Mouse (Mus musculus) embryonic fibroblast, embryonic 13.5 days (primary cell): ENCODE measurements around the gene Nup107. TPM values are rescaled to one million over a fixed set of nuclear protein-coding genes. Genes with fewer than 3 reads are reported as not detected.

ENCODE experiments used
- H3K27ac ChIP-seq: 2 replicates; pipeline ENCODE4 v1.5.1; 2012; ENCODE audit warnings: low read length, control low read depth, inconsistent platforms; ENCODE audit not compliant: insufficient read depth
- H3K4me1 ChIP-seq: 2 replicates; pipeline ENCODE4 v1.6.1; 2011; ENCODE audit warnings: low read length; ENCODE audit not compliant: control insufficient read depth, insufficient read depth
- H3K4me3 ChIP-seq: 2 replicates; pipeline ENCODE4 v1.5.1; 2011; ENCODE audit warnings: mild to moderate bottlenecking, control low read depth, low read length; ENCODE audit not compliant: insufficient read depth
- CTCF ChIP-seq: IDR thresholded peaks from 2 replicates; pipeline ENCODE4 v1.5.1; 2011; ENCODE audit warnings: mild to moderate bottlenecking, control low read depth, low read length, moderate library complexity, borderline replicate concordance; ENCODE audit not compliant: insufficient read depth
- POLR2A ChIP-seq: IDR thresholded peaks from 2 replicates; pipeline ENCODE4 v1.6.1; 2011; ENCODE audit warnings: low read depth, mild to moderate bottlenecking, control low read depth, low read length, moderate library complexity
- polyA plus RNA-seq: library from polyadenylated mRNA; stranded (reverse); fragments of >200 nt; gene quantifications from 2 replicates; pipeline ENCODE4 v1.2.4, GENCODE M21; 2011; ENCODE audit warnings: low read depth; ENCODE audit not compliant: missing spikeins, insufficient read length

Gene Nup107
- polyA plus RNA-seq, 1 experiment, result 70.3 TPM

DNA sequence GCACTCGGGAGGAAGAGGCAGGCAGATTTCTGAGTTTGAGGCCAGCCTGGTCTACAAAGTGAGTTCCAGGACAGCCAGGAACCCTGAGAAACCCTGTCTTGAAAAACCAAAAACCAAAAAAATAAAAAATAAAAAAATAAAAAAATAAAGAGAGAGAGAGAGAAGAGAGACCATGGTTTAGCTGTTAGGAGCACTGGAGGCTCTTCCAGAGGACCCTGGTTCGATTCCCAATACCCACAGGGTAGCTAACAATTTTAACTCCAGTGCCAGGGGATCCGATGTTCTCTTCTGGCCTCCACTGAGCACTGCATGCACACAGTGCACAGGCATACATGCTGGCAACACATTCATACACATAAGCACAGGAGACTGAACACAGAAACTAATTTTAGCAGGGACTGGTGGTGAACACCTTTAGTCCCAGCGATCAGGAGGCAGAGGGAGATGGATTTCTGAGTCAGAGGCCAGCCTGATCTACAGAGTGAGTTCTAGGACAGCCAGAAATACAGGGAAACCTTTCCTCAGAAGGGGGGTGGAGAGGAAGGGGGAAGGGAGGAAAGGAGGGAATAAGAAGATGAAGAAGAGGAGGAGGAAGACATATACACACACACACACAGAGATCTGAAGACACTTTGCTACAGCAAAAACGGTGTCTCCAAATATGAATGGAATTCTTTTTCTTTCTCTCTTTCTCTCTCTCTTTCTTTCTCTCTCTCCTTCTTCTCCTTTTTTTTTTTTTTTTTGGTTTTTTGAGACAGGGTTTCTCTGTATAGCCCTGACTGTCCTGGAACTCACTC is 39.5 kb downstream of the Nup107 start:
- H3K27ac ChIP-seq, result no peak overlapping the region
- H3K4me1 ChIP-seq, result no peaks in the 10 kb centered on the region
- TF ChIP-seq POLR2A (no peak), CTCF (no peak)
- H3K4me3 ChIP-seq, result no peak overlapping the region

DNA sequence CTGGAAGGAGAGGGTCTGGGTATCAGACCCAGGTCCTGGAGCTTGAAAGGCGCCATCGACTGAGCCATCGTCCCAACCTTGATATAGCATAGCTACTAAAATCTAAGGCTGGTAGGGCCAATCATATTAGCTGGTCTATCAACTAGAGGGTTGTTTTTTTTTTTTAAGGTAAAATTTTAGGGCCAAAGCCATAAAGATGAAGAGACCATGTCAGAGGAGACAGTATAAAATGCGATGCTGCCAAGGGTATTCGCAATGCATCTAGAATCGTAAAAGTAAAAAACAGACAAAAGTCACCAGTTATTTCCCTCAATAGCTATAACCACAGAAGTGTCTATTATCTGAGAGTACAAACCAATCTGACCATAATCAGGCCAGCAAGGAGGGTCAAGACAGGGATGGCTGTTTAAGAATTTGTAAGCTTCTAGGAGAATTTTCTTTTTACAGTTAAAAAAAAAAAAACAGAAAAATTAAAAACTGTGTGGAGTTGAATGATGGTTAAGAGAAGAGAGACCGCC is 40.1 kb downstream of the Nup107 start:
- TF ChIP-seq CTCF, result no peak
- TF ChIP-seq POLR2A, result no peak
- no peak overlapping the region for H3K27ac ChIP-seq
- no peaks in the 10 kb centered on the region for H3K4me1 ChIP-seq
- H3K4me3 ChIP-seq, result no peak overlapping the region

DNA sequence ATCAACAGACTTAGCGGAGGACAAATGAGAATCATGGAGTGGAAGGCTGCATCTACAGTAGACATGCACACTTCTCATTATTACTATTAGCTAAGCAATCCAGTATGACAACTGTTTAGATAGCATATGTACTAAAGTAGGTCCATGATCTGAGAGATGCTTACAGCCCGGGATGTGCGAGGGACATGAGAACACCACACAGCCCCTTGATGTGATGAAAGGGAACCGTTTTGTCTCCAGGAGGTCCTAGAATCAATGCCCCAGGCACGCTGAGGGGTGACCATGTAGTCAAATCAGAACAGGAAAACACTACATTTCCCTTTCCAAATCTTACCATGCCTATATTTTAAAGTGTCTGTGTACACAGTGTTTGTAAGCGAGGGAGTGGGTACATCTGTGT is 40.8 kb downstream of the Nup107 start:
- no peak overlapping the region for H3K27ac ChIP-seq
- no peak overlapping the region for H3K4me3 ChIP-seq
- H3K4me1 ChIP-seq, result no peaks in the 10 kb centered on the region
- TF ChIP-seq POLR2A (no peak), CTCF (no peak)

DNA sequence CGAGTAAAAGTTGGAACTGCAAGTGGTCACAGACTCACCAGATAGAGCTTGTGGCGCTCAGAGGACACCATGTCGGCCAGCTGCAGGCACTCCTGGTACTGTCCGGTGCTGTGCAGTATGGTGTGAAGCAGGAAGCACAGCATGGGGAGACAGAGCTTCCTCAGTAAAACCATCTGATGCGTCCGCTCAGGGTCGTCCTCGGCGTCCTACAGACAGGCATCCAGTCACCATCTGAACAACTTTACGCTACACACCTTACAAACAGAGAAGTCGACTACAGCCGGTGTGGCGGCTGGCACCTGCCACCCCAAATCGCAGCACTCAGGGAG is 41.3 kb downstream of the Nup107 start:
- Histone ChIP-seq H3K4me1 (no peaks in the 10 kb centered on the region), H3K4me3 (no peak overlapping the region), H3K27ac (no peak overlapping the region)
- TF ChIP-seq CTCF, result no peak
- TF ChIP-seq POLR2A, result no peak

DNA sequence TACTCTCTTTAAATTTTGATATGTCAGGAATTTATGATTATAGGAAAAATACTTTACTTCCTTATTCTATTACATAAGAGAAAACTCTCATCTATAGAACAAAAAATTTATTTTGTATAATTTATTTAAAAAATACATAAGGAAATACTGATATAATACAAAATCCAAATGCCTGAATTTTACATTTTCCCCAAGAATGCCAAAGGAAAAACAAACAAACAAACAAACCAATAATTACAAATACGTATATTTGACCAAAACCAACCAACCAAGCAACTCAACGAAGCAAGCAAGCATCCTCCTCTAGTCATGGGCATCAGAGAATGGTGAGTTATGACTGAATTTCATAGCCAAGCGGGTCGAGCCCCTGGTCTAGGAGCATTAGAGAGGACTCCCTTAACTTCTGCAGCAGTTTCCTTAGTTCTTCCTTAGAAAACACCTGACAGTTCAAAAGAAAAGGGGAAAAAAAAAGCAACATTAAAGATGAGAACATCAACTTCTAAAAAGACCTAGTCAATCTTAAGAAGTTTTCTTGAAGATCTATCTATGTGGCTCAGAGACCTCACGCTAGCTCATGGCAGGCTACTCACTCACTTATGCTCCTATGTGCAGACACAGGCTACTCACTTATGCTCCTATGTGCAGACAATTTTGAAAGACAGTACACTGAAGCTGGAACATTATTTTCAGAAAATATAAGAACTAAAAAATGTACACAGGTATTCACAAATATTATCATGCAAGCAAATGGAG is 41.8 kb downstream of the Nup107 start:
- TF ChIP-seq CTCF, result no peak
- no peak for TF ChIP-seq POLR2A

DNA sequence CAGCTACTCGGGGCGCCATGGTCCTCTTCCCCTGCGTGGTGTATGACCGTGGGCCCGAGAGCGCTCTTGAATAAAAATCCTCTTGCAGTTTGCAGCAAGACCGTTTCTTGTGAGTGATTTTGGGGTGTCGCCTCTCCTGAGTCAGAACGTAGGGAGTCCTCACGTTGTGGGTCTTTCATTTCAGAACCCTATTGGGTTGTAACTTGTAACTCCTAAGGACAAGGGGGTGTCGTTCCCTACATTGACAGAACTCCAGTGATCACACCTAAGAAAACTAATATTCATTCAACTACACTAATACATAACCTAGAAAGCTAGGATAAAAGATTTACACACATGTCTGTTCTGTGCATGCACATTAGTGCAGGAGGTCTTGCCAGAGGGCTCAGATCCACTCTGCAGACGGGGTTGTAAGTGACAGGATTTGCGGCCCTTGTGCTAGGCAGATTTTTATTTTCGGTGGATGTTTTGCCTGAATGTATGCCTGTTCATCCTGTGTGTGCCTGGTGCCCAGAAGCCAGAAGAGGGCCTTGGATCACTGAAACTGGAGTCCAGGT is 42.6 kb downstream of the Nup107 start:
- Histone ChIP-seq H3K4me3 (no peak overlapping the region), H3K27ac (no peak overlapping the region), H3K4me1 (no peaks in the 10 kb centered on the region)
- no peak for TF ChIP-seq POLR2A
- no peak for TF ChIP-seq CTCF

More for the DNA sequence above, 41.8 kb downstream of the Nup107 start:
- H3K27ac ChIP-seq, result no peak overlapping the region
- no peak overlapping the region for H3K4me3 ChIP-seq
- no peaks in the 10 kb centered on the region for H3K4me1 ChIP-seq

DNA sequence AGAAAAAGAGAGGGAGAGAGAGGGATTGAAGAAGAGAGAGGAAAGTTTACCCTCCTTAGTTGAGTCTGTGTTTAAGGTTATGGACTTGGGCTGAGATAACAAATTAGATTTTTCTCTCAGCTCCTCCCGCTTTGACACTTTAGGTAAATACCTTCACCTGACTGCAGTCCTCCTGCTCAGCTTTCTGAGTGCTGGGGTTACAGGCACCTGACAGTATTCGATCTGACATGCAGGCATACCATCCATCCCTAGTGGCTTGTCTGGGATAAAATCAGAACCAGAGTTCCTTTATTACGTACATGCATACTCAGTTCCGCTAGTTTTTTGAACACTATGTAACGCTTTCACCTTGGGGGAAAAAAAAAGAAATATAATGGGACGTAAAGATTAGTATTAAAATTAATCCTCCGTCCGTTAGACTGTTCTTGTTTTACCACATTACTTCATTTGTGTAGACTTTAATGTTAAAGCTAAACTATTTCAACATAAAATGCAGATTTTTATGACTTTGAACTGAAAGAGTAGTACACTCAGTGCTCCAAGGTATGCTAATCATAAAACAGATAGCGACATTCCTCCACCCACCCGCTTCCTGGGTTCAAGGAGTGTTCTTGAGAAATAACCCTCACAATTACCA is 43.3 kb downstream of the Nup107 start:
- Histone ChIP-seq H3K27ac (no peak overlapping the region), H3K4me3 (no peak overlapping the region), H3K4me1 (no peaks in the 10 kb centered on the region)
- TF ChIP-seq CTCF (no peak), POLR2A (no peak)

DNA sequence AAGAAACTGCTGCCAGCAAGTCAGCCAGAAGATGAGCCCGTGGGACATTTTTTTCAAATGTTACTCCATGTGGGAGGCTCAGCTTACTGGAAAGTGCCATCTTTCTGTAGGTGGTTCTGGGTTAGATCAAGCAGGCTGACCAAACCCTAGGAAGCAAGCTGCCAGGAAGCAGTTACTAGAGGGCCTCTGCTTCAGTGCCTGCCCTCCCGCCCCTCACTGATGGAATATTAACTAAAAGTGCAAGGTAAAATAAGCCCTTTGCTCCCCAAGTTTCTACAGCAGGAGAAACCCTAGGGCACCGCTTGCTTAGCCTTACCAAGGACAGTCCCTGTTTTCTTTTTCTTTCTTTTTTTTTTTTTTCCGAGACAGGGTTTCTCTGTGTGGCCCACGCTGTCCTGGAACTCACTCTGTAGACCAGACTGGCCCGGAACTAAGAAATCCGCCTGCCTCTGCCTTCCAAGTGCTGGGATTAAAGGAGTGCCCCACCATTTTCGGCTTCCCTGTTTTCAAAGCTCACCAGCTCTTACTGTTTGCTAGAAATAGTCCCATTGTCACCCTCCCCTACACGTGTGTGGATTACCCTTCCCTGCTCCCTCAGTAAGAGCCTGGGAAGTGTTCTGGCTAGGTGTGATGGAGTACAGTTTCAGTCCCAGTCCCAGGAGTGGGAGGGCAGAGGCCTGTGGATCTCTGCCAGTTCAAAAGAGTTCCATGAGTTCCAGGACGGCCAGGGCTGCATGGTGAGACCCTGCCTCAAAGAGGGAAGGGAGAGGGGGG is 44.0 kb downstream of the Nup107 start:
- Histone ChIP-seq H3K4me3 (no peak overlapping the region), H3K4me1 (0 out of 2 replicates have a peak, but pooled peaks cover 1% of the 10 kb centered on the region), H3K27ac (no peak overlapping the region)
- TF ChIP-seq CTCF, result no peak
- TF ChIP-seq POLR2A, result no peak

DNA sequence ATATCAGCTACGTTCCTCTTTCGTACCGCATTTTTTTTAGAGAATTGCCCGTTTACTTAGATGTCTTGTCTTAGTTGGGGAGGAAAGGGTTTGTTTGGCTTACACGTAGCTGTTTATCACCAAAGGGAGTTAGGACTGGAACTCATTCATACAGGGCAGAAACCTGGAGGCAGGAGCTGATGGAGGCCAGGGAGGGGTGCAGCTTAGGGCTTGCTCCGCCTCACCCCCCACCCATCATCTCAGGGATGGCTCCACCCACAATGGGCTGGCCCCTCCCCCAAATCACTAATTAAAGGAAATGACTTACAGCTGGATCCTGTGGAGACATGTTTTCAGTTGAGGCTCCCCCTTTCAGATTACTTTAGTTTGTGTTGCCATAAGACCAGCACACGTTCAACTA is 44.8 kb downstream of the Nup107 start:
- H3K4me1 ChIP-seq, result 0 out of 2 replicates have a peak, but pooled peaks cover 3% of the 10 kb centered on the region
- no peak overlapping the region for H3K4me3 ChIP-seq
- H3K27ac ChIP-seq, result no peak overlapping the region
- TF ChIP-seq CTCF, result no peak
- no peak for TF ChIP-seq POLR2A
